Mouse (Mus musculus): ENCODE measurements around the gene Ddx46. TPM values are rescaled to one million over a fixed set of nuclear protein-coding genes. Genes with fewer than 3 reads are reported as not detected.

Gene Ddx46
- polyA plus RNA-seq, 1 experiment from 2014 or later: 25.4 TPM

DNA sequence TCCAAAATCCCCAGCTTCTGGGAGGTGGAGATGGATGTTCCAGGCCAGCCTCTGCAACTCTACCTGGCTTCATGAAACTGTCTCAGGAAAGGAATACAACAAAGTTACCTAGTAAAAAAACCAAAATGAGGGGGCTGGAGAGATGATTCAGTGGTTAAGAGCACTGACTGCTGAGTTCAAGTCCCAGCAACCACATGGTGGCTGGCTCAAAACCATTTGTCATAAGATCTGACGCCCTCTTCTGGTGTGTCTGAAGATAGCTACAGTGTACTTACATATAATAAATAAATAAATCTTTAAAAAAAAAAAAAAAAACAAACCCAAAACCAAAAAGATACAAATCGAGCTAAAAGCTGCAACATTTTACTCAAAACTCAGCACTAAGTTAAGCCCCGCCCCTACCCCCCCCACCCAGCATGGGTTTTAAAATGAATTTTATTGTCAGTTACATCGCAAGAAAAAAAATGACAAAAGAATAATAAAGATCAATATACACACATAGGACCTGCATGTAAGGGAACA, 91.8 kb downstream of the Ddx46 start:
- ATAC-seq: no peak
- H3K36me3 ChIP-seq (ENCODE audit: control insufficient read depth, insufficient read depth, low read length): peaks cover 42% of the 10 kb centered on the region
- peak overlapping the region; percentile 95 for H3K27ac ChIP-seq (ENCODE audit: low read depth, low read length)
- no peaks in the 10 kb centered on the region for H3K27me3 ChIP-seq (replicated peaks; ENCODE audit: control insufficient read depth, insufficient read depth, low read length)
- H3K4me3 ChIP-seq (ENCODE audit: low read depth, low read length): peak overlapping the region; percentile 53
- H3K9ac ChIP-seq (ENCODE audit: low read length): peak overlapping the region; percentile 68
- no peak for DNase-seq (ENCODE audit: low spot score)
- H3K9me3 ChIP-seq (replicated peaks; ENCODE audit: control insufficient read depth, low read length): no peaks in the 10 kb centered on the region
- H3K4me2 ChIP-seq (ENCODE audit: low read length): peak overlapping the region; percentile 62
- peaks cover 4% of the 10 kb centered on the region; the same call in 1 of the 2 replicates for H3K4me1 ChIP-seq (ENCODE audit: control insufficient read depth, insufficient read depth, low read length)
- WGBS: 6% methylated on average over 4 of the region's 4 CpGs

DNA sequence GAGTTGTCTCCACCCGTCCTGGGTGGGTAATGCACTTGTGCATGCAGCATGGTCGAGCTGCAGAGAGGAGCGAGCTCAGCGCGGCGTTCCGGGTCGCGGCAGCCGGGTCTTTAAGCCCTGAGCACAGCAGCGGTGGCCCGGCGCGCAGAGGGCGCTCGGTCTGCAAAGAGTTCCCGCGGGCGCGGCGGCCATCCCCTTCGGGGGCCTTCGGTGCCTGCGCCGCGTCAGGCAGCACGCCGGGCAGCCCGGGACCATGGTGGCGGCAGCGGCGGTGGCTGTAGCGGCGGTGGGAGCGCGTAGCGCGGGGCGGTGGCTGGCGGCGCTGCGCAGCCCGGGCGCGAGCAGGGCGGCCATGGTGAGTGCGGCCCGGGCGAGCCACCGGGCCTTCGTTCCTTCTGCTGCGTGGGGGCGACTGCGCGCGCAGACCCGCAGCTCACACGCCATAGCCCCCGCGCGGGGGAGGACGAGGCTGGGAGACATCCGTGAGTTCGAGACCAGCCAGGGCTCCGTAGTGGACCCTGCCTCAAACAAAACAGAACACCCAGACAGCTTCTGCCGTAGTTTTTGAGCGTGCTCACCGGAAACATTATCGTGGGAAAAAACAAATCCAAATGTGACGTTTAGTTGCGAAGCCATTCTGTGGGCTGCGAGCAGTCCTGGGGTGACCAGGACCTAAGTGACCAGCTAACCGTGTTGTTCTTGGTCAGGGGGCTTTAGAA, 92.5 kb downstream of the Ddx46 start, which contains the start of gene Pcbd2:
Pcbd2 (plus strand) TSS at position 249 of the 719 bp plus-strand sequence.
- peak within 1 kb of the TSS; percentile 53 for H3K4me3 ChIP-seq (ENCODE audit: low read depth, low read length)
- peaks cover 4% of the 10 kb centered on the region; the same call in 1 of the 2 replicates for H3K4me1 ChIP-seq (ENCODE audit: control insufficient read depth, insufficient read depth, low read length)
- peak within 1 kb of the TSS; percentile 68 for H3K9ac ChIP-seq (ENCODE audit: low read length)
- H3K9me3 ChIP-seq (replicated peaks; ENCODE audit: control insufficient read depth, low read length): no peaks in the 10 kb centered on the region
- H3K36me3 ChIP-seq (ENCODE audit: control insufficient read depth, insufficient read depth, low read length): peaks cover 37% of the 10 kb centered on the region
- DNase-seq (ENCODE audit: low spot score) (peak; percentile 87), ATAC-seq (peak; percentile 93)
- WGBS: under 1% methylated on average over 67 of the region's 73 CpGs
- peak within 1 kb of the TSS; percentile 62 for H3K4me2 ChIP-seq (ENCODE audit: low read length)
- H3K27ac ChIP-seq (ENCODE audit: low read depth, low read length): peak within 1 kb of the TSS; percentile 95
- H3K27me3 ChIP-seq (replicated peaks; ENCODE audit: control insufficient read depth, insufficient read depth, low read length): no peaks in the 10 kb centered on the region

DNA sequence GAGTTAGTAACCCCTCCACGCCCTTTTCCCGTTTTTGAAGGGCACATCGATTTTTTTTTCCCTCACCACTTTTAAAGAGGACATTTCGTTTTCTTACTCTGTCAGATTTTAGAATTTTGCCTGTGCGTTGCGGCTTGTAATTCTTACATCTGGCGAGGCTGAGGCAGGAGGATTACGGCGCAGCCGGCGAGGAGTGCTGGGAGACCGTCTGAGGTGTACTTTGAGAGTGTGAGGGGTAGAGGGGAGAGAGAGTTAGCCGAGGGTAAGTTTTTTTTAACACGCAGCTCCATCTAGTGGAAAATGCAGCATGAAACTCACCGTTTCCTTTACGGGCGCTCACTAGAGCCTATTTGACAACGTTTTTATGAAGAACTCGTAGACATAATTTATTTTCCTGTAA, 93.0 kb downstream of the Ddx46 start:
- H3K27me3 ChIP-seq (replicated peaks; ENCODE audit: control insufficient read depth, insufficient read depth, low read length): no peaks in the 10 kb centered on the region
- peak overlapping the region; percentile 62 for H3K4me2 ChIP-seq (ENCODE audit: low read length)
- WGBS: 6% methylated on average over 19 of the region's 19 CpGs
- ATAC-seq (peak; percentile 77), DNase-seq (ENCODE audit: low spot score) (peak; percentile 87)
- H3K9me3 ChIP-seq (replicated peaks; ENCODE audit: control insufficient read depth, low read length): no peaks in the 10 kb centered on the region
- H3K4me3 ChIP-seq (ENCODE audit: low read depth, low read length): peak overlapping the region; percentile 53
- H3K9ac ChIP-seq (ENCODE audit: low read length): peak overlapping the region; percentile 68
- peak overlapping the region; percentile 95; the same call in 1 of the 2 replicates for H3K27ac ChIP-seq (ENCODE audit: low read depth, low read length)
- peaks cover 34% of the 10 kb centered on the region for H3K36me3 ChIP-seq (ENCODE audit: control insufficient read depth, insufficient read depth, low read length)
- peaks cover 4% of the 10 kb centered on the region; the same call in 1 of the 2 replicates for H3K4me1 ChIP-seq (ENCODE audit: control insufficient read depth, insufficient read depth, low read length)

DNA sequence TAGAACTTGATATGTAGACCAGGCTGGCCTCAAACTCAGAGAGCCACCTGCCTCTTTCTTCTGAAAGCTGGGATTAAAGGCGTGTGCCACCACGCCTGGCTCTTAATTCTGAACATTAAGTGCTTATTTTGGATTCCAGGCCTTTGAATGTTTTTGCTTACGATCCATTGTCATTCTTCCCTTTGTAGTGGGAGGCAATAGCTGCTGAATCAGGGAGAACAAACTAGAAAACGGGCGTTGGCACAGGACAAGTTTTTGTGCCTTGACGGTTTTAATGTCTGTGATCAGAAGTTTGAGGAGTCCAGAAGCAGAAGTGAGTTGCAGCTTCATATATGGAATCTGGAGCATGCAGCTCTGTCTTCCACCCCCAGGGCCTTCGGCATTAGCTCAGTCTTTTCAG, 95.9 kb downstream of the Ddx46 start:
- Histone ChIP-seq H3K27me3 (replicated peaks; ENCODE audit: control insufficient read depth, insufficient read depth, low read length) (no peaks in the 10 kb centered on the region), H3K9ac (ENCODE audit: low read length) (no peak overlapping the region), H3K27ac (ENCODE audit: low read depth, low read length) (no peak overlapping the region), H3K36me3 (ENCODE audit: control insufficient read depth, insufficient read depth, low read length) (peaks cover 7% of the 10 kb centered on the region), H3K4me1 (ENCODE audit: control insufficient read depth, insufficient read depth, low read length) (peaks cover 4% of the 10 kb centered on the region; the same call in 1 of the 2 replicates), H3K4me3 (ENCODE audit: low read depth, low read length) (no peak overlapping the region), H3K9me3 (replicated peaks; ENCODE audit: control insufficient read depth, low read length) (no peaks in the 10 kb centered on the region), H3K4me2 (ENCODE audit: low read length) (no peak overlapping the region)
- 84% methylated on average over 7 of the region's 7 CpGs for whole genome bisulfite sequencing
- ATAC-seq: no peak
- no peak for DNase-seq (ENCODE audit: low spot score)

Other genes starting within 250 kb of the Ddx46 start
- not detected in 2 replicates for gene Slc34a1, start 236.8 kb upstream of the Ddx46 start, polyA plus RNA-seq (2014; fragmentation: Nextera tagmentation; extraction: Ambion mirVana)
- 0.71 and 1.0 TPM in 2 replicates for gene Pfn3, start 219.8 kb upstream of the Ddx46 start, polyA plus RNA-seq (2014; fragmentation: Nextera tagmentation; extraction: Ambion mirVana)
- not detected in 2 replicates for gene F12, start 208.2 kb upstream of the Ddx46 start, polyA plus RNA-seq (2014; fragmentation: Nextera tagmentation; extraction: Ambion mirVana)
- gene Grk6, start 190.0 kb upstream of the Ddx46 start, polyA plus RNA-seq (2014; fragmentation: Nextera tagmentation; extraction: Ambion mirVana): 25.0 and 28.9 TPM in 2 replicates
- 6.7 and 7.4 TPM in 2 replicates for gene Prr7, start 170.8 kb upstream of the Ddx46 start, polyA plus RNA-seq (2014; fragmentation: Nextera tagmentation; extraction: Ambion mirVana)
- 396 and 523 TPM in 2 replicates for gene Dbn1, start 146.9 kb upstream of the Ddx46 start, polyA plus RNA-seq (2014; fragmentation: Nextera tagmentation; extraction: Ambion mirVana)
- gene Pdlim7, start 121.4 kb upstream of the Ddx46 start, polyA plus RNA-seq (2014; fragmentation: Nextera tagmentation; extraction: Ambion mirVana): 124 and 127 TPM in 2 replicates
- 1.4 and 2.9 TPM in 2 replicates for gene Dok3, start 105.7 kb upstream of the Ddx46 start, polyA plus RNA-seq (2014; fragmentation: Nextera tagmentation; extraction: Ambion mirVana)
- 72.0 and 75.7 TPM in 2 replicates for gene Ddx41, start 98.4 kb upstream of the Ddx46 start, polyA plus RNA-seq (2014; fragmentation: Nextera tagmentation; extraction: Ambion mirVana)
- 34.3 and 42.5 TPM in 2 replicates for gene Fam193b, start 63.9 kb upstream of the Ddx46 start, polyA plus RNA-seq (2014; fragmentation: Nextera tagmentation; extraction: Ambion mirVana)
- gene Tmed9, start 61.3 kb upstream of the Ddx46 start, polyA plus RNA-seq (2014; fragmentation: Nextera tagmentation; extraction: Ambion mirVana): 66.6 and 70.4 TPM in 2 replicates
- 10.4 and 12.2 TPM in 2 replicates for gene B4galt7, start 35.1 kb upstream of the Ddx46 start, polyA plus RNA-seq (2014; fragmentation: Nextera tagmentation; extraction: Ambion mirVana)
- gene Caml, start 12.0 kb upstream of the Ddx46 start, polyA plus RNA-seq (2014; fragmentation: Nextera tagmentation; extraction: Ambion mirVana): 92.9 and 105 TPM in 2 replicates
- gene B230219D22Rik, start 58.1 kb downstream of the Ddx46 start, polyA plus RNA-seq (2014; fragmentation: Nextera tagmentation; extraction: Ambion mirVana): 56.4 and 61.4 TPM in 2 replicates
- gene Txndc15, start 79.6 kb downstream of the Ddx46 start, polyA plus RNA-seq (2014; fragmentation: Nextera tagmentation; extraction: Ambion mirVana): 128 and 142 TPM in 2 replicates
- 16.5 and 19.7 TPM in 2 replicates for gene Pcbd2, start 92.3 kb downstream of the Ddx46 start, polyA plus RNA-seq (2014; fragmentation: Nextera tagmentation; extraction: Ambion mirVana)
- gene Catsper3, start 149.5 kb downstream of the Ddx46 start, polyA plus RNA-seq (2014; fragmentation: Nextera tagmentation; extraction: Ambion mirVana): not detected in 2 replicates
- not detected in 2 replicates for gene Pitx1, start 201.2 kb downstream of the Ddx46 start, polyA plus RNA-seq (2014; fragmentation: Nextera tagmentation; extraction: Ambion mirVana)